Mouse (Mus musculus) spleen, adult 2 months (tissue): ENCODE measurements around the gene Mapkap1.

Experiments
- CTCF ChIP-seq: fragments of 200-500 bp; IDR thresholded peaks from 2 replicates; pipeline ENCODE4 v1.5.1; 2011; ENCODE audit warnings: mild to moderate bottlenecking, inconsistent platforms; ENCODE audit not compliant: insufficient read depth, insufficient read length, insufficient replicate concordance; ENCODE audit errors: extremely low read depth
- POLR2A ChIP-seq: fragments of 200-500 bp; IDR thresholded peaks from 2 replicates; pipeline ENCODE4 v1.6.1; 2011; ENCODE audit warnings: low read depth, low read length, inconsistent platforms

- TF ChIP-seq POLR2A: no peak
- TF ChIP-seq CTCF: no peak
Observed at GRCm38 (mm10) chr2:34627328-34628226, 221.0 kb downstream of the Mapkap1 start.
